Mouse (Mus musculus): Measurements from ENCODE around the gene Hck. TPM values are rescaled to one million over a fixed set of nuclear protein-coding genes. Genes with fewer than 3 reads are reported as not detected.

Gene Hck
- total RNA-seq, 4 experiments from 2014 or later: 1.6 to 5.9 (median 3.6) TPM

DNA sequence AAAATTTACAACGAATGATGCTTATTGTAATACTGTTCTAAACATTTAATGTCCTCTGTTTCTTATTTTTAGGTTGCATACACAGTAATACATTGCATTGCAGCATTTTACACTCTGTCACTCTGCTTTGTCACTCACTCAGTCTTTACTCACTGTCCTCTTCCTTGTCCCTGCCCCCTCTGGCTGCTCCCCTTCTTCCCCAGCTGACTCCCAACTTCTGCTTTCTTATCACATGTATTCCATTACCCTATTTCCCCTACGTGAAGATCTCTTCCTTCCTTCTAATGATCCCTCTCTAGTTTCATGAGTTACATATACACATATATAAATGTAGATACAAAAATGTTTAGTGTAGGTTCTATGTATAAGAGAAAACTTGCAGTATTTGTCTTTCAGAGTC lies 90.8 kb downstream of the Hck start:
- DNase-seq (ENCODE audit: low spot score in 2 of 2): no peak

Other genes with a start within 250 kb of the Hck start
- gene Mylk2, start 197.1 kb upstream of the Hck start, total RNA-seq (2022): not detected
- under 1 TPM; 0.50 to 0.96 (median 0.78) TPM for gene Foxs1, start 175.3 kb upstream of the Hck start, total RNA-seq (2022)
- gene Dusp15, start 156.8 kb upstream of the Hck start, total RNA-seq (2022): 10 to 100 TPM; 11.5 to 15.4 (median 12.6) TPM
- gene Ttll9, start 146.0 kb upstream of the Hck start, total RNA-seq (2022): 1 to 10 TPM in 3 of 4 experiments, under 1 TPM in 1; 0.95 to 1.9 (median 1.5) TPM
- 10 to 100 TPM; 39.5 to 56.6 (median 50.7) TPM for gene Pdrg1, start 93.0 kb upstream of the Hck start, total RNA-seq (2022)
- gene Xkr7, start 76.6 kb upstream of the Hck start, total RNA-seq (2022): 1 to 10 TPM; 1.4 to 2.3 (median 2.0) TPM
- gene Ccm2l, start 42.5 kb upstream of the Hck start, total RNA-seq (2022): 1 to 10 TPM; 4.9 to 6.4 (median 5.6) TPM
- 100 to 1,000 TPM in 3 of 4 experiments, 10 to 100 TPM in 1; 93.5 to 116 (median 103) TPM for gene Tm9sf4, start 52.8 kb downstream of the Hck start, total RNA-seq (2022)
- 10 to 100 TPM; 22.1 to 24.5 (median 23.5) TPM for gene Tspyl3, start 117.0 kb downstream of the Hck start, total RNA-seq (2022)
- gene Plagl2, start 133.0 kb downstream of the Hck start, total RNA-seq (2022): 1 to 10 TPM; 6.6 to 7.2 (median 6.7) TPM
- 10 to 100 TPM; 20.7 to 22.4 (median 21.6) TPM for gene Pofut1, start 133.1 kb downstream of the Hck start, total RNA-seq (2022)
- 10 to 100 TPM; 46.6 to 58.4 (median 52.2) TPM for gene Kif3b, start 182.9 kb downstream of the Hck start, total RNA-seq (2022)
- gene Asxl1, start 237.4 kb downstream of the Hck start, total RNA-seq (2022): 10 to 100 TPM; 32.3 to 39.0 (median 34.2) TPM